Mouse (Mus musculus): ENCODE results near the gene Pphln1. TPM values are rescaled to one million over a fixed set of nuclear protein-coding genes. Genes with fewer than 3 reads are reported as not detected.

The Pphln1 gene
- polyA plus RNA-seq, 1 experiment from 2014 or later = 32.1 TPM

DNA sequence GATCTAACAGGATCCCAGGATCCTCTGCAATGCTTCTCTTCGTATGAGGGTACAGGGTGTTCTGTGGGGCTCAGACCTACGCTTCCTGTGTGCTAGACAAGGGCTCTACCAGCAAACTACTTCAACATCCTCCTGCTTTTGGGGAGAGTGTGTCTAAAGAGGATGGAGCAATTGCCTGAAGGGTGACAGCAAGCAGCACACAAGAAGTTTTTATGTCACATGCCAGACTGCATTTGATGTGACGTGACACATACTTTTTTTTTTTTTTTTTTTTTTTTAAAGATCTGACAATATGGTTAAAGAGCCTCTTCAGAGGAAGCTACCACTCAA, 132.5 kb downstream of the Pphln1 start:
- H3K27me3 ChIP-seq (ENCODE audit: control insufficient read depth, insufficient read depth, low read length) = no peaks in the 10 kb centered on the region
- H3K36me3 ChIP-seq (ENCODE audit: control insufficient read depth, insufficient read depth, low read length) = no peaks in the 10 kb centered on the region
- no peak overlapping the region for H3K27ac ChIP-seq (ENCODE audit: low read depth, low read length)
- 72% methylated on average over 3 of the region's 3 CpGs for WGBS
- H3K4me2 ChIP-seq (ENCODE audit: low read depth, low read length) = no peak overlapping the region
- ATAC-seq (ENCODE audit: low read depth) = no peak
- no peak overlapping the region for H3K9ac ChIP-seq (replicated peaks; ENCODE audit: low read depth, low read length)
- H3K9me3 ChIP-seq (ENCODE audit: control insufficient read depth, low read length) = no peaks in the 10 kb centered on the region
- H3K4me3 ChIP-seq (ENCODE audit: low read depth, low read length) = no peak overlapping the region
- 0 out of 2 replicates have a peak, but pooled peaks cover 3% of the 10 kb centered on the region for H3K4me1 ChIP-seq (ENCODE audit: control insufficient read depth, insufficient read depth, low read length)

DNA sequence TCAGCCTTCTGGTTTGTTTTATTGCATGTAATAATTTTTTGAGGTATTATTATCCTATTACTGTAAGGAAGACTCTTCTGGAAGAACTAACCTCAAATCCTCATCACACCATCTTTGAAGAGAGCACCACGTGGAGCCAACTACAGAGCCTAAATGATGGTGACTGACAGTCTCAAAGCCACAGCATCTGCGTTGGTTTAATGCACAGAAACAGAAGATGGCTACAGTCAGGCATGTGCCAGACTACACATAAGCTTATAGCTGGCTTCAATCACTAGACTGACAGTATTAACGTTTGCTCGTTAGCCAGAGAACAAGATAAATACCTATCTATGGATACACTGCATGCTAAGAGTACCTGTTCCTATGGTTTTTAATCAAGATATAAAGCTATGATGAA, 138.0 kb downstream of the Pphln1 start:
- Histone ChIP-seq H3K4me1 (ENCODE audit: control insufficient read depth, insufficient read depth, low read length) (0 out of 2 replicates have a peak, but pooled peaks cover 3% of the 10 kb centered on the region), H3K4me2 (ENCODE audit: low read depth, low read length) (no peak overlapping the region), H3K9me3 (ENCODE audit: control insufficient read depth, low read length) (no peaks in the 10 kb centered on the region), H3K9ac (replicated peaks; ENCODE audit: low read depth, low read length) (no peak overlapping the region), H3K27ac (ENCODE audit: low read depth, low read length) (no peak overlapping the region), H3K36me3 (ENCODE audit: control insufficient read depth, insufficient read depth, low read length) (no peaks in the 10 kb centered on the region), H3K27me3 (ENCODE audit: control insufficient read depth, insufficient read depth, low read length) (no peaks in the 10 kb centered on the region), H3K4me3 (ENCODE audit: low read depth, low read length) (no peak overlapping the region)
- WGBS = 77% methylated on average over 4 of the region's 4 CpGs
- no peak for ATAC-seq (ENCODE audit: low read depth)

DNA sequence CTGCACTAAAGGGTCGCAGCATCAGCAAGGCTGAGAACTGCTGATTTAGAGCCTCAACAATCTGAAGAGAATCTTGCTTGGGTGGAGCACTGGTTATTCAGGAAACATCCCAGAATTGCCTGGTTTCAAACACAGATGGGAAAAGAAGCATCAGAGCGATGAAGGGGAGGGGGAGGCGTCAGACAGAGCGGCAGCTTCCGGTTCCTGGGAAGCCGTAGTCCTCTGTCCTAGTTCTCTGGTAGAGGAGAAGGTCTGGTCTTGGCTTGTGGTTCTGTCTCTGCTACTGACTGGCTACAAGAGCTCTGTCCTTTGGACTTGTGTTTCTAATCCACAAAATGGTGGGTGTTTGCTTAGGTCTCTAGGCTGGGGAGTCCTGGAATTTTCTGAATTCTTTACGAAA, 139.6 kb downstream of the Pphln1 start:
- Histone ChIP-seq H3K27ac (ENCODE audit: low read depth, low read length) (no peak overlapping the region), H3K4me1 (ENCODE audit: control insufficient read depth, insufficient read depth, low read length) (no peaks in the 10 kb centered on the region), H3K36me3 (ENCODE audit: control insufficient read depth, insufficient read depth, low read length) (no peaks in the 10 kb centered on the region), H3K9ac (replicated peaks; ENCODE audit: low read depth, low read length) (no peak overlapping the region), H3K4me2 (ENCODE audit: low read depth, low read length) (no peak overlapping the region), H3K4me3 (ENCODE audit: low read depth, low read length) (no peak overlapping the region), H3K9me3 (ENCODE audit: control insufficient read depth, low read length) (no peaks in the 10 kb centered on the region), H3K27me3 (ENCODE audit: control insufficient read depth, insufficient read depth, low read length) (no peaks in the 10 kb centered on the region)
- WGBS = 71% methylated on average over 7 of the region's 7 CpGs
- ATAC-seq (ENCODE audit: low read depth) = no peak

DNA sequence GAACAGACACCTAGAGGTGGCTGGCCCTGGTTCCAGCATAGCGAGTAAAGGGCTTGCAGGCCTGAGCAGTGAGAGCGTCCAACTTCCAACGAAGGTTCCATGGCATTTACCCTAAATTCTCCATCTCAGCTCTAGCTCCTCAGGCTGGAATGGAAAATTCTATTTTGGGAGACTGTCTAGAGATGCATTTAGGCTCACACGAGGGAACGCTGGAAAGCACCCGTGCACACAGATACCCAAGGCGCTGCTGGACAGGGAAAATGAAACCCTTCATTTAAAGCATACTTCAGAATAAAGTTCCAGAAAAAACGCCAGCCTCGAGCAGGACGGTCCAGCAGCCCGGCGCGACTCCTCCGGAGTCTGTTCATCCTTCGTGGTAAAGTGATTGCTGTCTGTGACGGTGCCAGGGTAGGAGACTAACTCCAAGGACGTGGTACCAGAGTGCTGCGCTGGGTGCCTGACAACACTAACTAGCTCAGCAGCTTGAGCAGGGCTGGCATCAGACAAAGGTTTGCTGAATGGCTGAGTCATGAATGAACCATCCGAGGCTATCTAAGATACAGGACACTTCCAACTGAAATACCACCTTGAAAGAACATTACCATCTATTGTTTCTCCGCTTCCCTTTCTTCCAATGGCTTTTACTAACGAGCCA, 140.5 kb downstream of the Pphln1 start:
- no peak overlapping the region for H3K27ac ChIP-seq (ENCODE audit: low read depth, low read length)
- ATAC-seq (ENCODE audit: low read depth) = no peak
- no peaks in the 10 kb centered on the region for H3K27me3 ChIP-seq (ENCODE audit: control insufficient read depth, insufficient read depth, low read length)
- H3K4me1 ChIP-seq (ENCODE audit: control insufficient read depth, insufficient read depth, low read length) = no peaks in the 10 kb centered on the region
- H3K9me3 ChIP-seq (ENCODE audit: control insufficient read depth, low read length) = no peaks in the 10 kb centered on the region
- 78% methylated on average over 21 of the region's 21 CpGs for WGBS
- H3K9ac ChIP-seq (replicated peaks; ENCODE audit: low read depth, low read length) = no peak overlapping the region
- H3K36me3 ChIP-seq (ENCODE audit: control insufficient read depth, insufficient read depth, low read length) = no peaks in the 10 kb centered on the region
- H3K4me3 ChIP-seq (ENCODE audit: low read depth, low read length) = no peak overlapping the region
- no peak overlapping the region for H3K4me2 ChIP-seq (ENCODE audit: low read depth, low read length)

DNA sequence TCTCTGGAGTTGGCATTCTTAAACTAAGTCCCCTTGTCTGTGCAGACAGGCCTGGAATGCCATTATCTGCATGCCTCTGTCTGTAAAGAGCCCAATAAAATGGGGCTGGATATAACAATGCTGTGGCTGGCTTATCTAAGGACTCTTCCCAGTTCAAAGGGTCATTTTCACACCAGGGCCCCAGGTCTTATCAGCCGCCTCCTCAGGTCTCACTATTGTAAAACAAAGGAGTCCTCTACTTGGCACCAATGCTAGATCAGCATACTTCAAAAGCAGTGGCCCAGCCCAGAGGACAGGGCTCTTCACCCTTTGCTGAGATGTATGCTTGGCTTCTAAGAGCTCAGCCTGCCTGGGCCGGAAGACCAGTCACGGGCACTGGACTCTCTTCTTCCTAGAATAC, 141.3 kb downstream of the Pphln1 start:
- H3K27me3 ChIP-seq (ENCODE audit: control insufficient read depth, insufficient read depth, low read length) = no peaks in the 10 kb centered on the region
- 44% methylated on average over 3 of the region's 3 CpGs for WGBS
- no peak overlapping the region for H3K4me2 ChIP-seq (ENCODE audit: low read depth, low read length)
- no peak overlapping the region for H3K27ac ChIP-seq (ENCODE audit: low read depth, low read length)
- no peak overlapping the region for H3K9ac ChIP-seq (replicated peaks; ENCODE audit: low read depth, low read length)
- H3K9me3 ChIP-seq (ENCODE audit: control insufficient read depth, low read length) = no peaks in the 10 kb centered on the region
- H3K36me3 ChIP-seq (ENCODE audit: control insufficient read depth, insufficient read depth, low read length) = no peaks in the 10 kb centered on the region
- no peak overlapping the region for H3K4me3 ChIP-seq (ENCODE audit: low read depth, low read length)
- H3K4me1 ChIP-seq (ENCODE audit: control insufficient read depth, insufficient read depth, low read length) = no peaks in the 10 kb centered on the region
- no peak for ATAC-seq (ENCODE audit: low read depth)

Other genes with a start within 250 kb of the Pphln1 start
- gene Gxylt1, start 123.2 kb upstream of the Pphln1 start, polyA plus RNA-seq (2014; fragmentation: Nextera tagmentation; extraction: Ambion mirVana) = 5.8 and 7.6 TPM in 2 replicates
- gene Yaf2, start 61.4 kb upstream of the Pphln1 start, polyA plus RNA-seq (2014; fragmentation: Nextera tagmentation; extraction: Ambion mirVana) = 133 and 136 TPM in 2 replicates
- 171 and 172 TPM in 2 replicates for gene Zcrb1, start within 50 bp of the Pphln1 start, polyA plus RNA-seq (2014; fragmentation: Nextera tagmentation; extraction: Ambion mirVana)
- 26.9 and 27.3 TPM in 2 replicates for gene Prickle1, start 197.5 kb downstream of the Pphln1 start, polyA plus RNA-seq (2014; fragmentation: Nextera tagmentation; extraction: Ambion mirVana)